Mouse (Mus musculus) thymus, adult 2 months (tissue): ENCODE results near the gene Myo1e. TPM values are rescaled to one million over a fixed set of nuclear protein-coding genes. Genes with fewer than 3 reads are reported as not detected.

Source experiments
- DNase-seq: peaks from one replicate; pipeline ENCODE4 v3.0.0; 2021
- H3K27ac ChIP-seq: fragments of 200-500 bp; 2 replicates; pipeline ENCODE4 v1.5.1; 2012; ENCODE audit warnings: low read length, control low read depth; ENCODE audit not compliant: control insufficient read depth, insufficient read depth
- H3K27me3 ChIP-seq: fragments of 200-500 bp; 2 replicates; pipeline ENCODE4 v1.6.1; 2012; ENCODE audit warnings: mild to moderate bottlenecking, low read length, moderate library complexity, mixed read lengths; ENCODE audit not compliant: control insufficient read depth, insufficient read depth
- H3K36me3 ChIP-seq: fragments of 200-500 bp; 2 replicates; pipeline ENCODE4 v1.6.1; 2012; ENCODE audit warnings: mild to moderate bottlenecking, low read length, moderate library complexity; ENCODE audit not compliant: control insufficient read depth, insufficient read depth
- H3K4me1 ChIP-seq: fragments of 200-500 bp; replicated peaks from 2 replicates; pipeline ENCODE4 v1.6.1; 2012; ENCODE audit warnings: low read length; ENCODE audit not compliant: control insufficient read depth, insufficient read depth
- H3K4me3 ChIP-seq: fragments of 200-500 bp; 2 replicates; pipeline ENCODE4 v1.5.1; 2012; ENCODE audit warnings: mild to moderate bottlenecking, low read length, control low read depth, moderate library complexity; ENCODE audit not compliant: control insufficient read depth, insufficient read depth
- CTCF ChIP-seq: fragments of 200-500 bp; IDR thresholded peaks from 2 replicates; pipeline ENCODE4 v1.5.1; 2012; ENCODE audit warnings: mild to moderate bottlenecking, control low read depth, low read length, moderate library complexity, borderline replicate concordance; ENCODE audit not compliant: control insufficient read depth, poor library complexity, insufficient read depth; ENCODE audit errors: extremely low read depth
- POLR2A ChIP-seq: fragments of 200-500 bp; IDR thresholded peaks from 2 replicates; pipeline ENCODE4 v1.6.1; 2012; ENCODE audit warnings: mild to moderate bottlenecking, low read length, control low read depth, moderate library complexity; ENCODE audit not compliant: control insufficient read depth, poor library complexity, insufficient read depth; ENCODE audit errors: extremely low read depth
- WGBS: fragments of 180-500 bp; shearing (Covaris S2); methylation state at CpG from one replicate; pipeline ENCODE4 v1.1.7; 2018; 5-methylcytosine and 5-hydroxymethylcytosine counted together
- polyA plus RNA-seq: library from polyadenylated mRNA; depleted of rRNA; stranded (reverse); fragments of >200 nt; gene quantifications from 2 replicates; pipeline ENCODE4 v1.2.3, GENCODE M21; 2012

Gene Myo1e
- polyA plus RNA-seq, 1 experiment: 3.7 TPM

GRCm38 (mm10) chr9:70318601-70319000, 111.5 kb downstream of the Myo1e start:
- Histone ChIP-seq H3K4me1 (no peaks in the 10 kb centered on the region), H3K27me3 (no peaks in the 10 kb centered on the region), H3K27ac (no peak overlapping the region), H3K4me3 (no peak overlapping the region), H3K36me3 (no peaks in the 10 kb centered on the region)
- 80% methylated on average over 3 of the region's 3 CpGs for WGBS
- DNase-seq: no peak
- TF ChIP-seq CTCF: no peak
- TF ChIP-seq POLR2A: no peak

GRCm38 (mm10) chr9:70324336-70324735, 117.2 kb downstream of the Myo1e start:
- Histone ChIP-seq H3K4me3 (no peak overlapping the region), H3K27me3 (no peaks in the 10 kb centered on the region), H3K4me1 (peaks cover 7% of the 10 kb centered on the region; the same call in 1 of the 2 replicates), H3K36me3 (no peaks in the 10 kb centered on the region), H3K27ac (no peak overlapping the region)
- no peak for TF ChIP-seq POLR2A
- TF ChIP-seq CTCF: no peak
- DNase-seq: no peak
- 49% methylated on average over 4 of the region's 4 CpGs for WGBS

- DNase-seq: no peak
- TF ChIP-seq CTCF (no peak), POLR2A (no peak)
- Histone ChIP-seq H3K4me3 (no peak overlapping the region), H3K36me3 (no peaks in the 10 kb centered on the region), H3K27me3 (no peaks in the 10 kb centered on the region), H3K27ac (no peak overlapping the region), H3K4me1 (peaks cover 7% of the 10 kb centered on the region; the same call in 1 of the 2 replicates)
- 84% methylated on average over 8 of the region's 8 CpGs for WGBS
These were observed 118.9 kb downstream of the Myo1e start for GRCm38 (mm10) chr9:70325880-70326595.

GRCm38 (mm10) chr9:70328193-70328841, 121.2 kb downstream of the Myo1e start:
- peaks cover 7% of the 10 kb centered on the region; the same call in 1 of the 2 replicates for H3K4me1 ChIP-seq
- DNase-seq: no peak
- no peak overlapping the region for H3K4me3 ChIP-seq
- 70% methylated on average over 5 of the region's 5 CpGs for WGBS
- H3K27ac ChIP-seq: peak overlapping the region; percentile 36; the same call in 1 of the 2 replicates
- no peaks in the 10 kb centered on the region for H3K36me3 ChIP-seq
- no peaks in the 10 kb centered on the region for H3K27me3 ChIP-seq
- TF ChIP-seq CTCF (no peak), POLR2A (no peak)

GRCm38 (mm10) chr9:70331727-70332335, 124.7 kb downstream of the Myo1e start:
- Histone ChIP-seq H3K27ac (no peak overlapping the region), H3K27me3 (no peaks in the 10 kb centered on the region), H3K4me3 (no peak overlapping the region), H3K4me1 (0 out of 2 replicates have a peak, but pooled peaks cover 2% of the 10 kb centered on the region), H3K36me3 (no peaks in the 10 kb centered on the region)
- WGBS: 79% methylated on average over 11 of the region's 11 CpGs
- TF ChIP-seq POLR2A (no peak), CTCF (no peak)
- DNase-seq: no peak

GRCm38 (mm10) chr9:70338391-70338790, 131.2 kb downstream of the Myo1e start:
- no peak overlapping the region for H3K4me3 ChIP-seq
- WGBS: 93% methylated on average over 7 of the region's 7 CpGs
- no peaks in the 10 kb centered on the region for H3K4me1 ChIP-seq
- DNase-seq: no peak
- no peak overlapping the region for H3K27ac ChIP-seq
- TF ChIP-seq POLR2A: no peak
- no peak for TF ChIP-seq CTCF
- H3K27me3 ChIP-seq: no peaks in the 10 kb centered on the region
- no peaks in the 10 kb centered on the region for H3K36me3 ChIP-seq
